Mouse (Mus musculus) bone marrow macrophage, adult 2 months (primary cell): ENCODE measurements at regions not wholly inside any gene's neighbourhood (a gene's known extent, or its start where the extent isn't known, plus 50 kb on each side); places are given as distances from the start of the nearest gene placed in this dataset.

ENCODE experiments used
- H3K27ac ChIP-seq: 2 replicates; pipeline ENCODE4 v1.5.1; 2012; ENCODE audit warnings: low read depth, low read length; ENCODE audit not compliant: insufficient read depth
- H3K4me1 ChIP-seq: 2 replicates; pipeline ENCODE4 v1.6.1; 2012; ENCODE audit warnings: low read length; ENCODE audit not compliant: control insufficient read depth, insufficient read depth
- H3K4me3 ChIP-seq: 2 replicates; pipeline ENCODE4 v1.5.1; 2012; ENCODE audit warnings: mild to moderate bottlenecking, low read length, moderate library complexity; ENCODE audit not compliant: insufficient read depth
- CTCF ChIP-seq: IDR thresholded peaks from 2 replicates; pipeline ENCODE4 v1.5.1; 2012; ENCODE audit warnings: low read depth, mild to moderate bottlenecking, low read length, moderate library complexity
- POLR2A ChIP-seq: IDR thresholded peaks from 2 replicates; pipeline ENCODE4 v1.6.1; 2012; ENCODE audit warnings: mild to moderate bottlenecking, low read depth, low read length, borderline replicate concordance

GRCm38 (mm10) chr12:70679701-70680425, 145.5 kb upstream of the Frmd6 start:
- Histone ChIP-seq H3K4me3 (no peak overlapping the region), H3K4me1 (peaks cover 3% of the 10 kb centered on the region; the same call in 1 of the 2 replicates), H3K27ac (no peak overlapping the region)
- TF ChIP-seq POLR2A: no peak
- no peak for TF ChIP-seq CTCF

DNA sequence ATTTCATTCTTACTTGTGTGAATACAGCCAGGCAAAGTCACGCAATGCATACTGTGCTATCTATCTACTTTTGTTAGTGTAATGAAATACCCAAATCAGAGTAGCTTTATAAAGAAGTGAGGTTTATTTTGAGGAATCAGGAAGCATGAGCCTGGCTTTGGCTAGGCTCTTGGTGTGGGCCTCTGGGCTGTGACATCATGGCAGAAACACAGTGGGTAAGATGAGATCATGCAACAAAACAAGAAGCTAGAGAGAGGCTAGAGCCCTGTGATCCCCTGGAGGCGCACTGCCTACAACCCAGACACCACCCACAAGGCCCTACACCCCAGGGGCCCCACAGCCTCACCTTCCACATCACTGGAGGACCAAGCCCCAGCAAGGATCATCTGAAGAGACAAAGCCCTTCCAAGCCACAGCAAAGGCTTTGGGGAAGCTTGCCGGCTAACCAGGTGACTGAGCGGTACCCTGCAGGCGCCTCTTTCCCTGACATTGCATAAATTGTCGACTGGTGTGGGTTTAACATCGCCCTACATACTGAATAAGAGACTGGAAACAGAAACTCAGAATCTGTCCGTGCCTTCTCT, 143.8 kb upstream of the Frmd6 start:
- Histone ChIP-seq H3K4me3 (no peak overlapping the region), H3K4me1 (peaks cover 3% of the 10 kb centered on the region; the same call in 1 of the 2 replicates), H3K27ac (no peak overlapping the region)
- TF ChIP-seq CTCF (no peak), POLR2A (no peak)

- TF ChIP-seq CTCF: no peak
- TF ChIP-seq POLR2A: no peak
- Histone ChIP-seq H3K27ac (no peak overlapping the region), H3K4me1 (peaks cover 3% of the 10 kb centered on the region; the same call in 1 of the 2 replicates), H3K4me3 (no peak overlapping the region)
Observed at GRCm38 (mm10) chr12:70684354-70684753, 141.0 kb upstream of the Frmd6 start.

GRCm38 (mm10) chr12:70685432-70685831, 139.9 kb upstream of the Frmd6 start:
- peaks cover 3% of the 10 kb centered on the region; the same call in 1 of the 2 replicates for H3K4me1 ChIP-seq
- no peak overlapping the region for H3K4me3 ChIP-seq
- H3K27ac ChIP-seq: no peak overlapping the region
- TF ChIP-seq POLR2A (no peak), CTCF (no peak)

DNA sequence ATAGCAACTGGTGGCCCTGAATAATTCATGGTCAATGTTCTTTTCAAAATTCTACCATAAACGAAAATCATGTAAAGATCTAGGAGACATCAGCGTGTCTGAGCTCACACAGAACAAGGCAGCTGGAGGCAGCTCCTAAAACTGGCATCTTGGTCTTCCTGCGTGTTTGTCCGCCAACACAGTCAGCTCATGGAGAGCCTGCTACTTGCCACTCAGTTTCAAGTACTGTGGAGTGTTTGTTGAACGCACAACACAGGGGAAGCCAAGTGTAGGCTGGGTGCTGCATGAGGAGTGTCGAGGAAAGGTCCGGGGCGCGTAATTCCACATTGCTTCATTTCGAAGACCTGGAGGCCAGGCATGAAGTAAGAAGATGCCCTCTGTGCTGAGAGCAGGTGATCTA, 139.0 kb upstream of the Frmd6 start:
- Histone ChIP-seq H3K27ac (no peak overlapping the region), H3K4me3 (no peak overlapping the region), H3K4me1 (peaks cover 3% of the 10 kb centered on the region; the same call in 1 of the 2 replicates)
- no peak for TF ChIP-seq POLR2A
- no peak for TF ChIP-seq CTCF

GRCm38 (mm10) chr12:70686971-70687370, 138.3 kb upstream of the Frmd6 start:
- no peaks in the 10 kb centered on the region for H3K4me1 ChIP-seq
- no peak overlapping the region for H3K4me3 ChIP-seq
- TF ChIP-seq CTCF (no peak), POLR2A (no peak)
- H3K27ac ChIP-seq: no peak overlapping the region

DNA sequence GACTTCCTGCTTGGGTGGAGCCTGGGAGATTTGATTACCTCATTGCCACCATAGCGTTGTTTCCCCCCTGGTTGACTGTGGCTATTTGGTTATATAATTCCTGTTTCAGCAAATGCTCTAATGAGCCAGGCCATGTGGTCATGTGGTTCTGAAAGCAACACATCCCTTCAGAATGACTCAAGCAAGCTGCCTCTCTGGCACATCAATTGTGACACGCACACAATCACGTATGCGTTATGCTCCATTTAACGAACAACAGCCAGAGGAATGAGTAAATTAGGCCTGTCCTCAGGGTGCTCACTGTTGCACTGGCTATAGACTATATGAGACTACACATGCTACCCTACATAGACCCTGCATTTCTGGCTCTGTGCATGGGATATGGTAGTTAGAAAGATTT, 130.2 kb upstream of the Frmd6 start:
- Histone ChIP-seq H3K4me3 (no peak overlapping the region), H3K27ac (peak overlapping the region; percentile 62), H3K4me1 (peaks cover 26% of the 10 kb centered on the region)
- TF ChIP-seq POLR2A (no peak), CTCF (no peak)

- TF ChIP-seq CTCF (no peak), POLR2A (no peak)
- H3K4me3 ChIP-seq: no peak overlapping the region
- no peak overlapping the region for H3K27ac ChIP-seq
- peaks cover 29% of the 10 kb centered on the region for H3K4me1 ChIP-seq
Observed at GRCm38 (mm10) chr12:70696256-70696655, 129.1 kb upstream of the Frmd6 start.

DNA sequence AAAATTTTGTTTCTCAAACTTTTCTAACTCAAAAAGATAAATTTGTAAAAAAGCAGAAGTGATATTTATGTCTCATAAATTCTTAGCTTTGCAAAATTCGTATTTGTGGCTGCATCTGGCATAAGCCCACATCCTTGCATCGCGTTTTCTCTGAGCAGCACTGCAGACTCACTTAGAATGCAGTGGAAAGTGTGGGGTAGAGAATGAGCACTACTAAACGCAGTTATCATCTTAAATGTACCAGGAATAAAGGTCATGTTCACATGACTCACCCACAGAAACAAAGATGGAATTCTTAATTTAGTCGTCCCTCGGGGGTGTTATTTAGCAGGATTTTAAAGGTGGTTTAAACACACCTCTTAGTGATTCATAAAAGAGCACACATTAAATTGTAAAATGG, 126.8 kb upstream of the Frmd6 start:
- Histone ChIP-seq H3K27ac (peak overlapping the region; percentile 43), H3K4me1 (peaks cover 29% of the 10 kb centered on the region), H3K4me3 (no peak overlapping the region)
- TF ChIP-seq CTCF: no peak
- no peak for TF ChIP-seq POLR2A

DNA sequence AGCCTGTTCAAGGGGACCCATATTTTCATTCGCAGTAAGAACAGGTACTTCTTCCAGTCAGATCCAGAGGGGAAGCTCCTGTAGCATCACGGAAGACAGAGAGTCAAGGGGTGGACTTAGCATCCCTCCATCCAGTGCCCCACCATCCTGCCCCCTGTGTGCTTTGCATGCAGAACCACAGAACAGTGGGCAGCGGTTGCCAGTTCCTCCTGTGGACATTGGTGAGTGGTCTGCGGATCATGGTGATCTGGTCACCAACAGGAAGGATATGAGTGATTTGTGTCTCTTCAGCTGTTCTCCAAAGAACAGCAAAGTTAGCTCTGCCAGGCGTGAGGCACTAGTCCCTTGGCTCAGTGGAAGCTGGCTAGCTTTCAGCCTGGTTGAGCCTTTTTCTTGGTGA, 122.8 kb upstream of the Frmd6 start:
- Histone ChIP-seq H3K4me1 (peaks cover 20% of the 10 kb centered on the region), H3K4me3 (no peak overlapping the region), H3K27ac (no peak overlapping the region)
- TF ChIP-seq CTCF: no peak
- no peak for TF ChIP-seq POLR2A
